Mouse (Mus musculus) midbrain, postnatal 0 days (tissue): Measurements from ENCODE around the gene Use1. TPM values are rescaled to one million over a fixed set of nuclear protein-coding genes. Genes with fewer than 3 reads are reported as not detected.

Experiments used
- ATAC-seq: fragments of 200-750 bp; cut with Nextera tagmentation; 2 replicates; pipeline ENCODE4 v1.8.0; 2017; ENCODE audit warnings: moderate number of reproducible peaks, mild to moderate bottlenecking, moderate TSS enrichment, moderate library complexity; ENCODE audit not compliant: low FRiP score
- DNase-seq: peaks from one replicate; pipeline ENCODE4 v3.0.0-alpha.2; 2015; ENCODE audit warnings: low spot score
- H3K27ac ChIP-seq: fragments of 300-500 bp; sonication (generic); 2 replicates; pipeline ENCODE4 v1.5.1; 2014; ENCODE audit warnings: low read depth, mild to moderate bottlenecking, low read length, mixed read lengths
- H3K27me3 ChIP-seq: fragments of 300-500 bp; sonication (generic); 2 replicates; pipeline ENCODE4 v1.6.1; 2014; ENCODE audit warnings: low read length, control low read depth, mixed read lengths; ENCODE audit not compliant: insufficient read depth
- H3K36me3 ChIP-seq: fragments of 300-500 bp; sonication (generic); 2 replicates; pipeline ENCODE4 v1.6.1; 2014; ENCODE audit warnings: low read length, control low read depth, mixed read lengths; ENCODE audit not compliant: insufficient read depth
- H3K4me1 ChIP-seq: fragments of 300-500 bp; sonication (generic); 2 replicates; pipeline ENCODE4 v1.6.1; 2014; ENCODE audit warnings: mild to moderate bottlenecking, control low read depth, antibody characterized with exemption, low read length, mixed read lengths; ENCODE audit not compliant: insufficient read depth
- H3K4me2 ChIP-seq: fragments of 300-500 bp; sonication (generic); 2 replicates; pipeline ENCODE4 v1.6.1; 2014; ENCODE audit warnings: low read depth, mild to moderate bottlenecking, low read length, mixed read lengths; ENCODE audit not compliant: poor library complexity, severe bottlenecking
- H3K4me3 ChIP-seq: fragments of 300-500 bp; sonication (generic); 2 replicates; pipeline ENCODE4 v1.5.1; 2014; ENCODE audit warnings: low read depth, mild to moderate bottlenecking, low read length, moderate library complexity
- H3K9ac ChIP-seq: fragments of 300-500 bp; sonication (generic); replicated peaks from 2 replicates; pipeline ENCODE4 v1.6.1; 2014; ENCODE audit warnings: mild to moderate bottlenecking, low read length, moderate library complexity, mixed read lengths; ENCODE audit not compliant: poor library complexity, severe bottlenecking
- H3K9me3 ChIP-seq: fragments of 300-500 bp; sonication (generic); 2 replicates; pipeline ENCODE4 v1.6.1; 2016; ENCODE audit warnings: low read length, control low read depth
- CTCF ChIP-seq: IDR thresholded peaks from 2 replicates; pipeline ENCODE4 v1.5.1; 2016; ENCODE audit warnings: antibody characterized with exemption, mild to moderate bottlenecking
- WGBS: fragments of 180-500 bp; shearing (Covaris S2); extraction: QIAGEN DNeasy Blood & Tissue Kit; methylation state at CpG from one replicate; pipeline ENCODE4 v1.1.7; 2014; 5-methylcytosine and 5-hydroxymethylcytosine counted together
- polyA plus RNA-seq: library from polyadenylated mRNA; unstranded; fragments of >200 nt; fragmentation: Nextera tagmentation; extraction: Ambion mirVana; gene quantifications from 2 replicates; pipeline ENCODE4 v1.2.1, GENCODE M21; 2015
- total RNA-seq: library from RNA; depleted of rRNA; stranded (reverse); fragments of >200 nt; gene quantifications from 2 replicates; pipeline ENCODE4 v1.2.3, GENCODE M21; 2014

Use1 gene
- total and polyA plus RNA-seq, 2 experiments from 2014 or later, result 136 to 140 TPM

- DNase-seq (peak; percentile 38), ATAC-seq (no peak; the same call in 1 of the 2 replicates)
- WGBS, result 76% methylated on average over 5 of the region's 5 CpGs
- no peak overlapping the region for H3K9ac ChIP-seq
- H3K27ac ChIP-seq, result no peak overlapping the region
- H3K4me3 ChIP-seq, result no peak overlapping the region
- no peaks in the 10 kb centered on the region for H3K27me3 ChIP-seq
- TF ChIP-seq CTCF, result peak; percentile 65
- H3K4me1 ChIP-seq, result no peaks in the 10 kb centered on the region
- H3K36me3 ChIP-seq, result peaks cover 53% of the 10 kb centered on the region
- no peaks in the 10 kb centered on the region for H3K9me3 ChIP-seq
- H3K4me2 ChIP-seq, result no peak overlapping the region
These were observed 26.0 kb upstream of the Use1 start for GRCm38 (mm10) chr8:71340625-71341024.

GRCm38 (mm10) chr8:71346581-71346980 is 20.1 kb upstream of the Use1 start:
- no peak for DNase-seq
- H3K4me1 ChIP-seq, result no peaks in the 10 kb centered on the region
- peaks cover 85% of the 10 kb centered on the region for H3K36me3 ChIP-seq
- H3K27me3 ChIP-seq, result no peaks in the 10 kb centered on the region
- no peak for ATAC-seq
- TF ChIP-seq CTCF, result no peak
- H3K27ac ChIP-seq, result no peak overlapping the region
- no peak overlapping the region for H3K4me2 ChIP-seq
- H3K4me3 ChIP-seq, result no peak overlapping the region
- no peaks in the 10 kb centered on the region for H3K9me3 ChIP-seq
- 83% methylated on average over 1 of the region's 1 CpGs for WGBS
- no peak overlapping the region for H3K9ac ChIP-seq

- Histone ChIP-seq H3K4me2 (no peak overlapping the region), H3K9ac (no peak overlapping the region), H3K27me3 (no peaks in the 10 kb centered on the region), H3K36me3 (peaks cover 94% of the 10 kb centered on the region), H3K4me1 (no peaks in the 10 kb centered on the region), H3K4me3 (no peak overlapping the region), H3K27ac (no peak overlapping the region), H3K9me3 (no peaks in the 10 kb centered on the region)
- TF ChIP-seq CTCF, result no peak
- WGBS, result 77% methylated on average over 3 of the region's 3 CpGs
- ATAC-seq (no peak), DNase-seq (no peak)
These were observed 15.5 kb upstream of the Use1 start for GRCm38 (mm10) chr8:71351117-71351516.

GRCm38 (mm10) chr8:71351520-71351919 is 15.1 kb upstream of the Use1 start:
- TF ChIP-seq CTCF, result no peak
- H3K27me3 ChIP-seq, result no peaks in the 10 kb centered on the region
- H3K36me3 ChIP-seq, result peaks cover 94% of the 10 kb centered on the region
- DNase-seq (no peak), ATAC-seq (no peak)
- H3K27ac ChIP-seq, result no peak overlapping the region
- H3K9me3 ChIP-seq, result no peaks in the 10 kb centered on the region
- H3K4me3 ChIP-seq, result no peak overlapping the region
- no peak overlapping the region for H3K9ac ChIP-seq
- H3K4me1 ChIP-seq, result no peaks in the 10 kb centered on the region
- H3K4me2 ChIP-seq, result no peak overlapping the region
- WGBS, result 97% methylated on average over 1 of the region's 1 CpGs

- H3K4me3 ChIP-seq, result no peak overlapping the region
- DNase-seq (no peak), ATAC-seq (no peak)
- H3K36me3 ChIP-seq, result peaks cover 78% of the 10 kb centered on the region
- H3K9ac ChIP-seq, result no peak overlapping the region
- H3K4me2 ChIP-seq, result no peak overlapping the region
- no peak overlapping the region for H3K27ac ChIP-seq
- no peaks in the 10 kb centered on the region for H3K9me3 ChIP-seq
- no peaks in the 10 kb centered on the region for H3K27me3 ChIP-seq
- H3K4me1 ChIP-seq, result no peaks in the 10 kb centered on the region
- TF ChIP-seq CTCF, result no peak
- WGBS, result 94% methylated on average over 3 of the region's 3 CpGs
These were observed 8.6 kb upstream of the Use1 start for GRCm38 (mm10) chr8:71358026-71358425.

GRCm38 (mm10) chr8:71367529-71368176 is 1.0 kb downstream of the Use1 start:
- Histone ChIP-seq H3K27ac (peak overlapping the region; percentile 91), H3K4me3 (peak overlapping the region; percentile 62), H3K27me3 (no peaks in the 10 kb centered on the region), H3K4me2 (peak overlapping the region; percentile 91), H3K36me3 (peaks cover 6% of the 10 kb centered on the region; the same call in 1 of the 2 replicates), H3K9me3 (no peaks in the 10 kb centered on the region), H3K4me1 (peaks cover 8% of the 10 kb centered on the region; the same call in 1 of the 2 replicates), H3K9ac (peak overlapping the region; percentile 69)
- ATAC-seq (no peak), DNase-seq (no peak)
- 50% methylated on average over 17 of the region's 17 CpGs for WGBS
- TF ChIP-seq CTCF, result no peak
